Mouse (Mus musculus): Measurements from ENCODE around the gene Akt1s1. TPM values are rescaled to one million over a fixed set of nuclear protein-coding genes. Genes with fewer than 3 reads are reported as not detected.
"Not testable (repeated sequence)": the region's sequence is repeated elsewhere in the genome, so short reads cannot be mapped to it uniquely, and the experiment has no call there.

Akt1s1 gene
- polyA plus RNA-seq, 1 experiment from 2014 or later: 45.3 TPM

GRCm38 (mm10) chr7:44867010-44867702, 18.4 kb downstream of the Akt1s1 start:
- Histone ChIP-seq H3K27me3 (replicated peaks) (no peaks in the 10 kb centered on the region), H3K36me3 (peaks cover 42% of the 10 kb centered on the region), H3K4me3 (no peak overlapping the region; the same call in 1 of the 2 replicates), H3K27ac (peak overlapping the region; percentile 22; the same call in 1 of the 2 replicates), H3K4me2 (peak overlapping the region; percentile 92), H3K9ac (no peak overlapping the region), H3K9me3 (replicated peaks) (no peaks in the 10 kb centered on the region), H3K4me1 (peaks cover 57% of the 10 kb centered on the region)
- WGBS (ENCODE audit: insufficient replicate concordance): 76% methylated on average over 19 of the region's 19 CpGs
- ATAC-seq: no peak

DNA sequence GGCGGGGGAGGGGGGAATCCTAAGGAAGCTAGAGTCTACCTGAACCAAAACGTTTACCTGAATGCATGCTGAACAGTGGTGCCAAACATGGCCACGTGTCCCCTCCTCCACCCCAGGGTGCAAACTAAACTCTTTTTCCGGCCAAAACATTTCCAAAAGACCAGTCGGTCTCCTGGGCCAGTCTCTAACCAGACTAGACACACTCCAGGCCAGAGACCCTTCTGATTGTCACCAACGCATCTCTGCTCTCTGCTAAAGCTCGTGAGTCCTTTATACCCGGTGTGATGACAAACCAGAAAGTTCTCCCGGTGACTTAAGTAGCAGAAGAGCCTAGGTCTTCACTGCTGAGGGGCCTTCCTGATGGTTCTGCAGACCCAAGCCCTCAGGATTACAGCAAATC, 19.0 kb downstream of the Akt1s1 start:
- 65% methylated on average over 9 of the region's 9 CpGs for WGBS (ENCODE audit: insufficient replicate concordance)
- Histone ChIP-seq H3K4me3 (peak overlapping the region; percentile 81), H3K27me3 (replicated peaks) (no peaks in the 10 kb centered on the region), H3K27ac (no peak overlapping the region), H3K4me1 (peaks cover 62% of the 10 kb centered on the region), H3K9ac (no peak overlapping the region; the same call in 1 of the 2 replicates), H3K36me3 (peaks cover 36% of the 10 kb centered on the region), H3K9me3 (replicated peaks) (no peaks in the 10 kb centered on the region), H3K4me2 (peak overlapping the region; percentile 92)
- no peak for ATAC-seq

- Histone ChIP-seq H3K4me3 (peak overlapping the region; percentile 81), H3K4me2 (peak overlapping the region; percentile 92), H3K9me3 (replicated peaks) (no peaks in the 10 kb centered on the region), H3K27ac (peak overlapping the region; percentile 96; the same call in 1 of the 2 replicates), H3K9ac (peak overlapping the region; percentile 90), H3K36me3 (peaks cover 29% of the 10 kb centered on the region), H3K4me1 (peaks cover 68% of the 10 kb centered on the region), H3K27me3 (replicated peaks) (no peaks in the 10 kb centered on the region)
- ATAC-seq: no peak
- WGBS (ENCODE audit: insufficient replicate concordance): 13% methylated on average over 16 of the region's 16 CpGs
These were observed 19.7 kb downstream of the Akt1s1 start for GRCm38 (mm10) chr7:44868465-44868864.

GRCm38 (mm10) chr7:44868919-44869696, 20.3 kb downstream of the Akt1s1 start:
- Histone ChIP-seq H3K4me3 (peak overlapping the region; percentile 81), H3K27ac (peak overlapping the region; percentile 96), H3K4me1 (peaks cover 70% of the 10 kb centered on the region), H3K9ac (peak overlapping the region; percentile 90), H3K9me3 (replicated peaks) (no peaks in the 10 kb centered on the region), H3K36me3 (peaks cover 23% of the 10 kb centered on the region), H3K4me2 (peak overlapping the region; percentile 92), H3K27me3 (replicated peaks) (no peaks in the 10 kb centered on the region)
- ATAC-seq: peak; percentile 36
- 2% methylated on average over 105 of the region's 108 CpGs for WGBS (ENCODE audit: insufficient replicate concordance)

DNA sequence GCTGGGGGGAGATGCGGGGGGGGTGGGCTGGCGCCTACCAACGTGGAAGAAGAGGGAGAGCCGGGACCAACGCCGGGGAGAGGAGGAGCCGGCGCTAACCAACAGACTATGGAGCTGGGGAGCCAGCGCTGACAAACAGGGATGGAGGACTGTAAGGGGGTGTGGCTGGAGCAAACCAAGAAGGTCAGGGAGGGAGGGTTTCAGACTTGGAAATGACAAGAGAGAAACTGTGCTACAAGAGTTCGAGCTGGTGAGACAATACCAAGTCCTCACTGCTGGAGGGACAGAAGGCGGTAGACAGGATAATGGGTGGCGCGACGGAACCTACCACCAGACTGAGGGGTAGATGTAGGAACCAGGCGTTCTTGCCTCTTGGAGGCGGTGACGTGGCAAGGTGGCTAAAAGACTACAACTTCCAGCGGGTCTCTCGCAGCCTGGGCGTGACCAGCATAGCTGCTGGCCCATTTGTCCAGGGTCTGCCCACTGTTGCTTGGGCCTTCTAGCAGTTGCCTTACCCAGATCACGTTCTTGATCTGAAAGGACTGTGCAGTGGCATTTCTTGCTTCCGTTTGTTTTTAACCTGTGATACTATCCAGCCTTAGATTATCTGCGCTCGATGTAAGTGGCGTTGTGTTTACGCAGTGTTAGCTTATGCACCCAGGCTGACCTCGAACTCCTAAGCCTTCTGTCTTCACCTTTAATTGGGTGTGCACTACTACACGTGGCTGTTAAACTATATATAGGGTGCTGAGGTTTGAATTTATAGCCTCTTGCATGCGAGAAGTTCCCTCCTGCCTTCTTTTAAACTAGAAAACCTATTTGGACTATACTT, 21.1 kb downstream of the Akt1s1 start, which contains the start of gene Ptov1:
Gene Ptov1 (minus strand): TSS at position 92 of the 832 bp plus-strand sequence.
- Histone ChIP-seq H3K36me3 (peaks cover 15% of the 10 kb centered on the region), H3K4me1 (peaks cover 69% of the 10 kb centered on the region), H3K4me3 (peak within 1 kb of the TSS; percentile 81), H3K27ac (peak within 1 kb of the TSS; percentile 96), H3K9me3 (replicated peaks) (no peaks in the 10 kb centered on the region), H3K27me3 (replicated peaks) (no peaks in the 10 kb centered on the region), H3K9ac (peak within 1 kb of the TSS; percentile 90), H3K4me2 (peak within 1 kb of the TSS; percentile 92)
- peak; percentile 86 for ATAC-seq
- WGBS (ENCODE audit: insufficient replicate concordance): 8% methylated on average over 29 of the region's 29 CpGs

DNA sequence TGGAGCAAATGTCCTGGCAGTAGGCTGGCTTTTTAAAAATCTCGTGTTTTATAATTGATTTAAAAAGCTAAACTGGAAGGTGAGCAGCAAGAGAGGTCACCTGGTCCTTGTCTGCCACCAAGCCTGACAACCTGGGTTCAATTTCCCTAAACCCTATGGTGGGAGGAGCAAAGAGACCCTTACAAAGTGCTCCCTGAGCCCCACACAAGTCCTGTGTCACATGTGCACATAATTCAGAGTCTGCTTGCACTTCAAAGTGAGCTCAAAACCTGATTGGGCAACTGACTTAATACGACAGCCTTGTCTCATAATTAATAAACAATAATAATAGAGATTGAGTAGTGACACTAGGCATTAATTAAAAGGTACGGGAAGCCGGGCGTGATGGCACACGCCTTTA, 21.8 kb downstream of the Akt1s1 start:
- H3K9ac ChIP-seq: peak overlapping the region; percentile 90; the same call in 1 of the 2 replicates
- H3K4me1 ChIP-seq: peaks cover 69% of the 10 kb centered on the region
- no peaks in the 10 kb centered on the region for H3K9me3 ChIP-seq (replicated peaks)
- no peaks in the 10 kb centered on the region for H3K27me3 ChIP-seq (replicated peaks)
- H3K36me3 ChIP-seq: peaks cover 8% of the 10 kb centered on the region; the same call in 1 of the 2 replicates
- peak overlapping the region; percentile 81 for H3K4me3 ChIP-seq
- ATAC-seq: no peak
- WGBS (ENCODE audit: insufficient replicate concordance): 76% methylated on average over 6 of the region's 6 CpGs
- H3K4me2 ChIP-seq: peak overlapping the region; percentile 92
- H3K27ac ChIP-seq: peak overlapping the region; percentile 96

DNA sequence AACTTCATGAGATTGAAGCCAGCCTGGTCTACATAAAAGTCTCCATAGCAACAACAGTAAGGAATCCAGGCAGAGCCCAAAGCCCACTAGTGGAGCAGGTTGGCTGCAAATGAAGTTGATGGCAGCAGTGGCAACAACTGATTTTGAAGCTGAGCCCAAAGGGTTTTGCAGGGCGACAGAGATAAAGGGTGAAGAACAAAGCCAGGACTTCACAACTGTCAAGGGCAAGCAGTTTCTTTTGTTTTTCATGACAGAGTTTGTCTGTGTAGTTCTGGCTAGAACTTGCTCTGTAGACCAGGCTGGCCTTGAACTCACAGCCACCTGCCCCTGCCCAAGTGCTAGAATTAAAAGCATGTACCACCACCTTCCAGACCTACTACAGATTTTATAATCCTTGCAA, 22.4 kb downstream of the Akt1s1 start:
- WGBS (ENCODE audit: insufficient replicate concordance): 76% methylated on average over 1 of the region's 1 CpGs
- Histone ChIP-seq H3K4me2 (no peak overlapping the region), H3K27ac (no peak overlapping the region), H3K9ac (no peak overlapping the region), H3K4me3 (no peak overlapping the region), H3K9me3 (replicated peaks) (no peaks in the 10 kb centered on the region), H3K4me1 (peaks cover 65% of the 10 kb centered on the region), H3K27me3 (replicated peaks) (no peaks in the 10 kb centered on the region), H3K36me3 (peaks cover 8% of the 10 kb centered on the region)
- no peak for ATAC-seq

- not testable (repeated sequence) for H3K9me3 ChIP-seq (replicated peaks); H3K27ac ChIP-seq; H3K27me3 ChIP-seq (replicated peaks); H3K9ac ChIP-seq; H3K4me2 ChIP-seq; ATAC-seq; H3K4me3 ChIP-seq
- Histone ChIP-seq H3K4me1 (peaks cover 59% of the 10 kb centered on the region), H3K36me3 (peaks cover 10% of the 10 kb centered on the region)
- WGBS (ENCODE audit: insufficient replicate concordance): 80% methylated on average over 2 of the region's 2 CpGs
These were observed 23.0 kb downstream of the Akt1s1 start for GRCm38 (mm10) chr7:44871774-44872173.

DNA sequence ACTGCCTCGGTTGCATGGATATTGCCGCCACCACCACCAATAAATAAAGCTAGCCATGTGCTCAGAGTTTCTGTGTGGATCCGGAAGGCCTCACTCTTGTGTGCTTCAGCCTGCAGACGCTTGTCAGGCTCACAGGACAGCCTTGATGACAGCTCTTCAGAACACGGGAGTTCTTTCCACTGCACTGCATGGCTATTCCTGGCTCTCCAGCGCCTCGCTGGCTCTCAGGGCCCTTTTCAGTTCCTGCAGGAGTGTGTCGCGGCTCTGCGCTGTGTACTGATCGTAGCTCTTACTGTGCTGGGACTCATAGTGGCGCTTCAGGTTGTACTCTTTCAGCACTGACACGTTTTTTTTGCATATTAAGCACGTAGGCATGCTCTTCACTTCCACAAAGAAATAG, 29.0 kb downstream of the Akt1s1 start:
- Histone ChIP-seq H3K4me2 (no peak overlapping the region), H3K36me3 (peaks cover 71% of the 10 kb centered on the region), H3K4me3 (no peak overlapping the region), H3K9me3 (replicated peaks) (no peaks in the 10 kb centered on the region), H3K9ac (no peak overlapping the region), H3K4me1 (peaks cover 21% of the 10 kb centered on the region), H3K27ac (no peak overlapping the region), H3K27me3 (replicated peaks) (no peaks in the 10 kb centered on the region)
- 81% methylated on average over 14 of the region's 14 CpGs for WGBS (ENCODE audit: insufficient replicate concordance)
- no peak for ATAC-seq

DNA sequence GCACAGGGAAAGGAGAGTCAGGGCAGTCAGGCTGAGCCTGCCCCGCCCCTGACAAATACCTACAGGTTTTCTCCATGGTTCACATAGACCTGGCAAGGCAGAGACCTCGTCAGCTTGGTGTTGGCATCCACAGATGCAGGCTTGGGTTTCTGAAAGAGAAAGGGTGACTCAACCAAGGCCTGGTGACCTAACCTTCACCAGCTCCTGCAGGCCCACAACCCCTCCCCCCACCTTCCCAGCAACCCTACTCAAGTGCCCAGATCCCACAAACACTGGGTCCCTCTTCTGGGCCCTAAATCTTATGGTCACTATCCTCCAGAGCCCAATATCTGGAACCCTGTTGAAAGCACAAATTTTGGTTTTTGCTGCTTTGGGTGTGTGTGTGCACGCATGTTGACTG, 34.2 kb downstream of the Akt1s1 start:
- 76% methylated on average over 3 of the region's 3 CpGs for WGBS (ENCODE audit: insufficient replicate concordance)
- Histone ChIP-seq H3K4me3 (no peak overlapping the region), H3K9me3 (replicated peaks) (no peaks in the 10 kb centered on the region), H3K9ac (no peak overlapping the region), H3K27ac (no peak overlapping the region), H3K36me3 (peaks cover 92% of the 10 kb centered on the region), H3K4me2 (no peak overlapping the region), H3K27me3 (replicated peaks) (no peaks in the 10 kb centered on the region), H3K4me1 (peaks cover 11% of the 10 kb centered on the region)
- ATAC-seq: no peak

DNA sequence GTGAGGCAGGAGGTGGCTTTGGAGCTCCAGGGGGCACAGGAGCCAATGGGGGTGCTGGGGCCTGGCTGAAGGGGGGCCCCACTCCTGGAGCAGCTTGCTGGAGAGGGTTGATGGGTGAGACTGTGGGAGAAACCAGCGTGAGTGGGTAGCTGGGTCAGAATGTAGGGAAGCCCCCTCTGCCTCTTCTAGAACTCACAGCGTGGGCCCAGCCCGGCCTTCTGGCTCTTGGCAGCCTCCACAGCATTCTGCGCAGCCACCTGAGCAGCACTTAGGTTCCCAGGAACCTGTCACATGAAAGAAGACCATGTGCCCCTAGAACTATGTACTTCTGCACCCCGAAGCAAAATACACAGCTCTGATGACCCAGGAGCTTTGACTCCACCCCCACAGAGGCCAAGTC, 35.8 kb downstream of the Akt1s1 start:
- whole genome bisulfite sequencing (ENCODE audit: insufficient replicate concordance): 86% methylated on average over 5 of the region's 5 CpGs
- Histone ChIP-seq H3K4me3 (no peak overlapping the region), H3K27ac (no peak overlapping the region), H3K36me3 (peaks cover 92% of the 10 kb centered on the region), H3K9ac (no peak overlapping the region), H3K4me2 (no peak overlapping the region), H3K4me1 (peaks cover 27% of the 10 kb centered on the region), H3K27me3 (replicated peaks) (no peaks in the 10 kb centered on the region), H3K9me3 (replicated peaks) (no peaks in the 10 kb centered on the region)
- ATAC-seq: no peak

Data from liver, embryonic 12.5 days (tissue).